Mouse (Mus musculus): Measurements from ENCODE around the gene Gm9733. TPM values are rescaled to one million over a fixed set of nuclear protein-coding genes. Genes with fewer than 3 reads are reported as not detected.

Gene Gm9733
- polyA plus RNA-seq, 1 experiment from 2014 or later: not detected

Other genes starting within 250 kb of the Gm9733 start
- gene Sirpb1a, start 94.2 kb upstream of the Gm9733 start, polyA plus RNA-seq (2015; fragmentation: Nextera tagmentation; extraction: Ambion mirVana): not detected in 2 replicates
- not detected in 2 replicates for gene Sirpb1b, start 242.8 kb upstream of the Gm9733 start, polyA plus RNA-seq (2015; fragmentation: Nextera tagmentation; extraction: Ambion mirVana)